Mouse (Mus musculus) erythroblast, embryonic 14.5 days (primary cell): ENCODE data around the gene Ncoa3. TPM values are rescaled to one million over a fixed set of nuclear protein-coding genes. Genes with fewer than 3 reads are reported as not detected.

Source experiments
- H3K27me3 ChIP-seq: 2 replicates; pipeline ENCODE4 v1.6.1; 2012; ENCODE audit warnings: inconsistent platforms; ENCODE audit not compliant: control insufficient read depth
- H3K36me3 ChIP-seq: 2 replicates; pipeline ENCODE4 v1.6.1; 2012; ENCODE audit warnings: mild to moderate bottlenecking, inconsistent platforms; ENCODE audit not compliant: control insufficient read depth
- H3K4me1 ChIP-seq: 2 replicates; pipeline ENCODE4 v1.6.1; 2012; ENCODE audit warnings: inconsistent platforms; ENCODE audit not compliant: control insufficient read depth
- H3K4me3 ChIP-seq: replicated peaks from 2 replicates; pipeline ENCODE3; 2012; ENCODE audit warnings: moderate library complexity, mild to moderate bottlenecking, inconsistent platforms
- H3K9me3 ChIP-seq: 2 replicates; pipeline ENCODE4 v1.6.1; 2012; ENCODE audit warnings: low read length, inconsistent platforms, mixed read lengths; ENCODE audit not compliant: control insufficient read depth
- GATA1 ChIP-seq: IDR thresholded peaks from 2 replicates; pipeline ENCODE4 v1.6.1; 2012; ENCODE audit warnings: low read length, inconsistent platforms, mixed read lengths
- TAL1 ChIP-seq: IDR thresholded peaks from 3 replicates; pipeline ENCODE4 v1.6.1; 2012; ENCODE audit warnings: low read length, inconsistent platforms, mixed read lengths
- polyA plus RNA-seq: library from polyadenylated mRNA; stranded (reverse); fragments of >175 nt; gene quantifications from 2 replicates; pipeline ENCODE4 v1.2.3, GENCODE M21; 2012

Ncoa3 gene
- polyA plus RNA-seq, 1 experiment: 0.09 TPM

DNA sequence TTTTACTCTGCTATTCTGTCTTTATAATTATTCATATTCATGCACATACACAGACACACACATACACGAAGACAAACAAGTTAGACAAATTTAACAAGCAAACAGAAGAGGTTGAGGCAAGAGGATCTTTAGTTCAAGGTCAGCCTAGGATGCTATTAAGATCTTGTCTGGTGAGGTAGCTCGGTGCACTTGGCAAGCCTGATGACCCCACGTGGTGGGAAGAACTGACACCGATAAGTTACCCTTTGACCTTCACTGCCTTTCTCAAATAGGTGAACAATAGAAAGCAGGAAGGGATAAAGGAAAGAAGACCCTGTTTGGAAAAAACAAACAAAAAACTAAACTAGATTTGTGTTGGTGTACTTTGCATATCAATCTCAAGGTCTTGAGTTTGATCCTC, 10.0 kb downstream of the Ncoa3 start:
- H3K9me3 ChIP-seq: no peaks in the 10 kb centered on the region
- no peaks in the 10 kb centered on the region; the same call in 1 of the 2 replicates for H3K4me1 ChIP-seq
- no peak for TF ChIP-seq TAL1
- no peak for TF ChIP-seq GATA1
- no peak overlapping the region for H3K4me3 ChIP-seq
- no peaks in the 10 kb centered on the region for H3K36me3 ChIP-seq
- H3K27me3 ChIP-seq: peaks cover 22% of the 10 kb centered on the region

GRCm38 (mm10) chr2:166003004-166003403, 10.6 kb downstream of the Ncoa3 start:
- no peaks in the 10 kb centered on the region for H3K9me3 ChIP-seq
- peaks cover 22% of the 10 kb centered on the region for H3K27me3 ChIP-seq
- no peak for TF ChIP-seq GATA1
- no peak for TF ChIP-seq TAL1
- no peaks in the 10 kb centered on the region for H3K36me3 ChIP-seq
- no peaks in the 10 kb centered on the region; the same call in 1 of the 2 replicates for H3K4me1 ChIP-seq
- no peak overlapping the region for H3K4me3 ChIP-seq

- no peaks in the 10 kb centered on the region for H3K36me3 ChIP-seq
- no peaks in the 10 kb centered on the region for H3K9me3 ChIP-seq
- H3K4me1 ChIP-seq: peaks cover 7% of the 10 kb centered on the region
- H3K27me3 ChIP-seq: no peaks in the 10 kb centered on the region; the same call in 1 of the 2 replicates
- H3K4me3 ChIP-seq: no peak overlapping the region
- TF ChIP-seq GATA1: no peak
- no peak for TF ChIP-seq TAL1
These were observed 14.6 kb downstream of the Ncoa3 start for GRCm38 (mm10) chr2:166007046-166007445.

DNA sequence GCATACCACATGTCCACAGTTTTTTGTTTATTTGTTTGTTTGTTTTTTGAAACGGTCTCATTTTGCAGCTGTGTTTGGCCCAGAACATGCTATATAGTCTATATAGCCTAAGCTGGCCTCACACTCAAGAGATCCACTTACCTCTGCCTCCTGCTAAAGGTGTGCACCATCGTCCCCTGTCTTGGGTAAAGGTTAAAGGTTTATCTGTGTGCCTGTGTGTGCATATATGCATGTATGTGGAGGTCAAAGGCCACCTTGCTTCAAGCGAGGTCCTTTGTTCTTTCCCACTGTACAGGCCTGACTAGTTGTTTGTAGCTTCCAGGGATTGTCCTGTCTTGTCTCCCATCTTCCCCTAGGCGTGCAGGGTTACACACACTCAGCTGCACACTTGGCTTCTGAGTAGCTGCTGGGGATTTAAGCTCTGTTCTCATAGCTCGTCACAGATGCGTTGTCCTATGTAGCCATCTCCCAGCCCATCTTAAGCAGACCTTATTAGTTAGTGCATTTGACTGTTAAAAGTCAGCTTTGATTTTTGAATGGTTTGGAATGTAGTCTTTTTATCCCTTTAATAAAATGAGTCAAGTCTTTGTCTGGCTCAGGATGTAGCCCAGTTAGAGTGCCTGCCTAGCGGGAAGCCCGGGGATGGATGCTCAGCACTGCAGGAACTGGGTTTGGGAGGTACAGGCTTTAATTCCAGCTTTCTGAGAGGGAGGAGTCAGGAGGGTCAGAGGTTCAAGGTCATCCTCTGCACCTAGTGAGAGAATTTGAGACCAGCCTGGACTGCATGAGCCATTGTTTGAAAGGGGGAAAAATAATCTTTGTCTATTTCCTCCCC, 16.3 kb downstream of the Ncoa3 start:
- H3K36me3 ChIP-seq: no peaks in the 10 kb centered on the region
- no peaks in the 10 kb centered on the region for H3K9me3 ChIP-seq
- H3K4me1 ChIP-seq: peaks cover 9% of the 10 kb centered on the region
- H3K4me3 ChIP-seq: no peak overlapping the region
- no peak for TF ChIP-seq TAL1
- TF ChIP-seq GATA1: no peak
- H3K27me3 ChIP-seq: no peaks in the 10 kb centered on the region; the same call in 1 of the 2 replicates

GRCm38 (mm10) chr2:166009393-166009947, 17.0 kb downstream of the Ncoa3 start:
- no peaks in the 10 kb centered on the region for H3K9me3 ChIP-seq
- H3K4me3 ChIP-seq: no peak overlapping the region
- no peaks in the 10 kb centered on the region for H3K36me3 ChIP-seq
- TF ChIP-seq GATA1 (no peak), TAL1 (no peak)
- peaks cover 9% of the 10 kb centered on the region for H3K4me1 ChIP-seq
- no peaks in the 10 kb centered on the region; the same call in 1 of the 2 replicates for H3K27me3 ChIP-seq

DNA sequence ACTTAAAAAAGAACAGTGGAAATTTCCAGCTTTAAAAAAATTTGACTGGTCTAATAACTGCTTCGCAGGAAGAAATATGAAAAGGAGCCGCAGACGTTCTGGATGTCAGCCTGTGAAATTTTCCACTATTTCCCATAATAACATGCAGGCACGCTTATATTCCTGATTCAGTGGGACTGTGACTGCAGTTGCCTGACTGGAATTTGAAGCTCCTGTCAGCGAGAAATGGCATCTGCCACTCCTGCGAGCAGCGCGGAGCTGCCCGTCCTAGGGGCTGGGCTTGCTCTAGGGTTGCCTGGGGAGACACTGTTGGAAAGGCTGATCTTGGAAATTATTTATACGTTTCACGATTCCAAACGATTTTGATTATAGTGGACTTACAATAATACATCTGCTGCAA, 17.9 kb downstream of the Ncoa3 start:
- Histone ChIP-seq H3K9me3 (no peaks in the 10 kb centered on the region), H3K27me3 (no peaks in the 10 kb centered on the region; the same call in 1 of the 2 replicates), H3K4me3 (no peak overlapping the region), H3K36me3 (no peaks in the 10 kb centered on the region), H3K4me1 (peaks cover 9% of the 10 kb centered on the region)
- TF ChIP-seq TAL1 (no peak), GATA1 (no peak)

- no peak for TF ChIP-seq TAL1
- TF ChIP-seq GATA1: no peak
- Histone ChIP-seq H3K4me3 (no peak overlapping the region), H3K9me3 (no peaks in the 10 kb centered on the region), H3K4me1 (peaks cover 9% of the 10 kb centered on the region), H3K36me3 (no peaks in the 10 kb centered on the region), H3K27me3 (no peaks in the 10 kb centered on the region; the same call in 1 of the 2 replicates)
These were observed 19.0 kb downstream of the Ncoa3 start for GRCm38 (mm10) chr2:166011422-166011821.

- no peaks in the 10 kb centered on the region; the same call in 1 of the 2 replicates for H3K27me3 ChIP-seq
- no peaks in the 10 kb centered on the region for H3K36me3 ChIP-seq
- peaks cover 9% of the 10 kb centered on the region for H3K4me1 ChIP-seq
- H3K9me3 ChIP-seq: no peaks in the 10 kb centered on the region
- TF ChIP-seq TAL1 (no peak), GATA1 (no peak)
- no peak overlapping the region for H3K4me3 ChIP-seq
These were observed 19.7 kb downstream of the Ncoa3 start for GRCm38 (mm10) chr2:166012145-166012544.

DNA sequence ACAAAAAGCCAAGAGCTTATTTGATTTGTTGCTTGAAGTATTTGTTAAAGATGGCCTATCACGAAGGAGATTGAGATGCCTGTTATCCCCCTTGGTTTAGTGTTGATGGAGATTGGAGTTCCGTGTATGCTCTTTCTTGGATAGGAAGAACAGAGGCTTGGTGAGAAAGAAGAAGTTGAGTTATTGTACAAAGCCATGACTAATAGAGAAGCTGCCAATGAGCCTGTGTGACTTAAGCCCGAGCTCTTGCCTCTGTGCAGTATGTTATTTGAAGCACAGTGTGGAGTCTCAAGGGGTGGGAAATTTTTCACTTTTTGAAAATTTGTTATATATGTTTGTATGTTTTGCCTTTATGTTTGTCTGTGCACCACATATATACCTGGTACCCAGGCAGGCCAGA, 26.3 kb downstream of the Ncoa3 start:
- H3K4me1 ChIP-seq: no peaks in the 10 kb centered on the region
- H3K9me3 ChIP-seq: no peaks in the 10 kb centered on the region
- TF ChIP-seq GATA1: no peak
- no peak for TF ChIP-seq TAL1
- peaks cover 3% of the 10 kb centered on the region; the same call in 1 of the 2 replicates for H3K27me3 ChIP-seq
- no peaks in the 10 kb centered on the region for H3K36me3 ChIP-seq
- no peak overlapping the region for H3K4me3 ChIP-seq
